Mouse (Mus musculus) adrenal gland, adult (tissue): ENCODE data around the gene Itsn1.

Experiments used
- DNase-seq, 2 experiments: peaks; one replicate each; pipeline ENCODE4 v3.0.0; 2022 to 2023; ENCODE audit warnings: low spot score in 1 of 2; ENCODE audit not compliant: inconsistent age in 2 of 2

Gene Itsn1

DNA sequence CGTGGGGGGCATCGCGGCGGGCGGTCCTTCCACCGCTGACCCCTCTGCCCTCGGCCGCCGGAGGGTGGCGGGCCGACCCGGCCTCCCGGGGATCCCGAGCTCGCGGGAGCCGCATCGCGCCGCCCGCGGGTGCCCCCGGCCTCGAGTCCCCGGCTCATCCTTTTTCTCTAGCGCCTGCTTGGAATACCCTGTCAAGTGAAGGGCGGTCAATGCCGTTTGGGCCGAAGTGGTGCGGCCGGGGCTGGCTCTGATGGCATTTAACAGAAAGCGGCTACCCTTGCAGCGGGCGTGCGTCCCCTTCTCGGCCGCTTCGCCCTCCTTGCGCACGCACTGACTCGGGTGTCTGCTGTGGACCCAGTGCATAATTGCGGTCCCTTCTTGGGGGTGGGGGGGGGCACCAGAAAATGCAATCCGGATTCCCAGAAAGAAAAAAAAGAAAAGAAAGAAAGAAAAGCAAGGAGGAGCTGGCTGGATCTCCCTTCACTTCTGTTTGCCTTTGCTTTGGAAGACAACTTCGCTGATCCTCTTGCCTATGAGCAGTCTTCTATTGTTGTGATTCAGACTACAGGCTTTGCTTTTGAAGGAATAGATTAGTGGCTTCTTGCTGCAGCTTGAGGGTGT, 850 bp downstream of the Itsn1 start:
- peak; percentile 57 to 84 for DNase-seq

DNA sequence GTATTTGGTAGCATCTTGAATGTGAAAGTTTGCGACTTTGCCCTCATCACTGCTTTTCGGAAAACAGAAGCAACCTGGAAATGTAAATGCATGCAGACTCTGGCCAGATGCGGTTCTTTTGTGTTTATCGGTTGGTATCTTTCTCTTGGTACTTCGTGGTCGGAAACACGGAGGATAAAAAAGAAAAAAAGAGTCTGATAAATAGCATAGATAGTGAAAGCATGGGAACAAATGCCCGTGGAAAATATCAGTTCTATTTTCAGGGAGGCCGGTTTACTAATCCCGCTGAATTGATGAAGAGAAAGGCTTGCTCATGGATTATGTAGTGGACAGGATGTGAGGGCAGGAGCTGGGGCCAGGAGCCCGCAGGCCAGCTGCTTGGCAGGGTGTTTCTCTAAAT, 1.4 kb downstream of the Itsn1 start:
- DNase-seq: peak in 1 of 2 experiments; percentile 71

DNA sequence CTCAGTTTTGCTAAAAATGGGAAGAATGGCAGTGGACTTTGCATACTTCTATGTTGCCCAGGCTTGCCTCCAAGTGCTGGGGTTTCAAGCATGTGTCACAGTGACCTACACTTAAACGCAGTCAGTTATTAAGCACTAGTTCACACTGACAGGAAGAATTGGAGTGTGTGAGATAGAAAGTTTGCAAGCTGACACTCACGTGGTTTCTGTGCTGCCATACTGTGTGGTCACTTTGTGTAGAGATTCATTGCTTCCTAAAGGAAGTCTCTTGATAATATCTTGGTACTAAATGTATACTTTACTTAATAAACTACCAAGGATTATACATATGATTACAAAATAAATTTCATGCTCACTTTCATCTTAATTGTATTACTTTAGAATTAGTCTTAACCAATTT, 3.7 kb downstream of the Itsn1 start:
- no peak for DNase-seq

DNA sequence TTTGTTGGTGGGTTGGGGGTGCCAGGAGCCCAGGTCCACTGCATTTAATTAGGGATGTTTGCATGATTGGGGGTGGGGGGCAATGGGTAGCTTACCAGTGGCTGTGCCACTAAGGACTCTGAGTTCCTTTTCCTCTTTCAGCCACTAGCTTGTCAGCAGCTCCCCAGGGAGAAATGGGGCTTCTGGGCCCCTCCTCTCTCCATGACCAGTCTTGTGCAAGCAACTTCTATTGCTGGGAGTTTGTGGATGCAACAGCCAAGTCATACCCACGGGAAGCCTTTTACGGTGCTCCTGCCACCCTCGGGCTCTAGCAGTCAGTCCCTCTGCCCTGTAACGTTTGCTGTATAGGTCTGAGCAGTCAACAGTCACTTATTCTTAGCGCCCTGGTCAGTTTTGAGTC, 5.7 kb downstream of the Itsn1 start:
- DNase-seq: peak in 1 of 2 experiments; percentile 49

DNA sequence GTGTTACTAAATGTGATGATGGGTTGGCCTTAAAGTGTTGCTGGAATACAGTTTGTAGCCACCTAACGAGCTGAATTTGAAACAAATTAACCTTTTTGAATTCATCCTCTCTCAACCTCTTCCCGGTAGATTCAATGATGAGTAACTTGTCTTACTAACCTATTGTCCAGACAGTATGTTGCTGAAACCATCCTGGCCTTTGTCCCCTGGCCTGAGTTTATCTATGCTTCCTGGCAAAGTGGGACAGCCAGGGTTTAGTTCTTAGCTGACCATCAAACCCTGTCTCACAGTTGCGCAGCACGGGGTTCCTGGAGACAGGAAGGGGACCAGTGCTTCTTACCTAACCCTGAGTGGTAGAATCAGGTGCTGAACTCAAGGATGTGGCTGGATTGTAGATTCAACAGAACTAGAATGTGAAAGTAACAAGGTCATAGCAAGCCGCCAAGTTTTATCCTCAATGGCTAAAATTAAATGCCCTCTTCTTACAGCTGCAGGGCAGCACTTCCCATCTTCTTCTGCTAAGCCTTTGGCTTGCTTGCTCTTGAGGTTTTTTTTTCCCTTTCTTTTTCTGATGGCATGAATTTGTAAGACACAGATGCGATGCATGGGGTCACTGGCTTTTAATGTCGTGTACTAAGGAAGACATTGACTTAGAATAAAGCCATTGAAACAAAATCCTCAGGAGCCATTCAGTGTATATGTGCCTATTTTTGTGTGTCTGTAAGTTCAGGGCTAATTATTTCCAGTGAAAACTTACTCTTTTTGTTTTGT, 7.2 kb downstream of the Itsn1 start:
- no peak for DNase-seq

DNA sequence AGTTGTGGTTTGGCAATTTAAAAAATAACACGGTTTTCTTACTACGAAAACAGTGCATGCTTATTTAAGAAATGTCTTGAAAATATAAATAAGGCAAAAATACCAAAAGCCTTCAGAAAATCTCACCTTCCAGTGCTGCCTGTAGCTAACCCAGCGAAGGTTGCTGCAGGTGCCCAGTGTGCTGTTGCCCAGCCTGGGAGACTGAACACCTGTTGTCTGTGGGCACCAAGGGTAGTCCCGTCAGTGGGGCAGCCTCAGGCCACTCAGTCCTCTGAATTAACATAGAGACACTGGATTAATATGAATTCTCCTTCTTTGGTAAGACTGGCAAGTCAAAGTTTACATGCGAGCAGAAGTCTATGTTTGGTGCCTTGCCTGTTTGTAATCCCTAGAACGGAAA, 9.4 kb downstream of the Itsn1 start:
- DNase-seq: no peak

DNA sequence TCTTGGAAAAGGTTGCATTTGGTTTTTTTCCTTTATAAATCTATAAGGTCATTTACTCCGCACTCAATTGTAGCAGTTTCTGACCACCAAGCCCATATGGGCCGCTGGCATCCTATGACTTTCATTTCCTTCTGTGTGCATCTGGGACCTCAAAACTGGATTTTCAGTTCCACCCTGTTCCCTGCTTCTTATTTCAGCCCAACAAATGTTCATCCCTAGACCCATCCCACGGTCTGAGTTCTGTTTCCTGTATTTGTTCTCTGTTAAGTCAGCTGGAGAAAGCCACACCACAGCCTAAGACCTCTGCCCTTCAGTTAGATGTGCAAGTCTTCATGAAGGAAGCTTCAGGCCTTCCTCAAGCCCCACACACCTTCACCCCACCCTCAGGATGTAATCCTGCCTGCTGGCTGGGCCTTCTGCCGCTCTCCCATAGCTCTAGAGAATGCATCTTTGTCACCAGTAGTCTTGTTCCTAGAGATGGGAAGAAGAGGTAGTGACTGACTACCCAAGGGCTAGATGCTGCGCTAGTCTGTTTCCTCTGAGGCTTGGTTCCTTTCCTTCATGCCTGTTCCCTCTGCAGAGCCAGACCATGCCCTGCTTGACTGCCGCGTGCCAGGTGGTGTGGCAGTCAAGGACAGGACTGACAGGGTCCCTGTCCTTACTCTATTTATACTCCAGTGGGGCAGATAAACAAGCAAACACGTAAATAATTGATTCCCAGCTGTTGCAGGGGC, 11.3 kb downstream of the Itsn1 start:
- peak in 1 of 2 experiments; percentile 60 for DNase-seq

DNA sequence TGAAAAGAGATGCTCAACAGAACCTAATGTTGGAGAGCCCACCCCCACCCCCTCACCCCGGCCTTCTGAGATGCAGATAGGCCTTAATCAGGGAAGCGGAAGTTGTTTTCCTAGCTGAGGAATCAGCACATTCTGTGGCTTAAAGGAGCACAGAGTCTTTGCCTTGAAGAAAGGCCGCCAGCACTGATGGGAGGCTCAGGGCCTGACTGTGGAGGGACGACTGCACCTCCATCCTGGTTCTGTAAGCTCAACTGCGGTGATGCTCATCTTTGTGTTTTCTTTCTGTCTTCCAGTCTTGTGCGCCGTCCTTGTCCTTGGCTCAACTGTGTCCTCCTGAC, 11.8 kb downstream of the Itsn1 start:
- peak in 1 of 2 experiments; percentile 46 for DNase-seq

DNA sequence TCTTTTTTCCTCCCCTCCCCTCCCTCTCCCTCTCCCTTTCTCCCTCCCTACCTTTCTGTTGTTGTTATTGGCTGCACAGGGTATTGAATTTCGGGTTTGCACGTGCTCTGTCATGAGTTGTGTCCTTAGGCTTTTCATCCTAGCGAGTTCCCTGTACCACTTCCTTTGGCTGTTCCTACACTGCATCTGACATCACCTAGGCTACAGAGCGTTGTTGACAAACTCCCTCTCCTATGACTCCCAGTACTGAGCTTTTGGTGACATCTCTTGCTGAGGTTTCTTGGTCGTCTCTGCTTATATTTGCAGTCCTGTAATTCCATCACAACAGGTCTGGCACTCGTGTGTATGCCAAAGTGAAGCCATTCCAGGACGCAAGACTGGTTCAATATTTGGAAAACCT, 14.0 kb downstream of the Itsn1 start:
- no peak for DNase-seq

DNA sequence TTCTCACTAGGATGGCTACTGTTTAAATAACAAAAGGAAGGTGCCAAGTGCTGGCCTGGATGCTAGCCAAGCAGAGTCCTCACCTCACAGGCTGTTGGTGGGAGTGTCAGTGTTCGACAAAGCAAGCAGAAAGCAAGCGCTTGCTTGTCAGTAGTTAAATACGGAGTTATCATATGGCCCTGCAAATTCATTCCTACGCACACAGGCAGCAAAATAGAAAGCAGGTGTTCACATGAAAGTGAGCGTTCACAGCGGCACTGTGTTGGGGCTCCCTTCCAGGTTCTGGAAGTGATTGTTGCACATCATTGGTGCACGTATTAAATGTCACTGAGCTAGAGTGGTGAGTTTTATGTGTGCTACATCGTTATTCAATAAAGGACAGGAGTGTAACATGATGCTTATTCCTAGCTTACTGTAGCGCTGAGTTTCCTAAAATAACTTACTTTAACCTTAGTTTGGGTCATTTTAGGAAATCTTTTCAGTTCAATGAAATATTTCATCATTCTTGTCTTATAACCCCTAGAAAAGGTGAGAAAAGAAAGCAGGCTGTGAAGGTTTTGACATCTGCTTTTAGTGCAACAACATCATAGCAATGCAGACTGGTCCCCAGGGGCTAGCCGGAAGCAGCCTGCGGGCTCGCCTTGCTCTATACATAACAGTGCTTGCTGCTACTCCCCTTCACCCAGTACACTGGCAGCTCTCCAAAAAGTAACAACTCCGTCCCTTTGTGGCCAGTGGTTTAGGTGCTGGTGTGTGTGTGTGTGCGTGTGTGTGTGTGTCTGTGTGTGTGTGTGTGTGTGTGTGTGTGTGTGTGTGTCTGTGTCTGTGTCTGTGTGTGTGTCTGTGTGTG, 17.2 kb downstream of the Itsn1 start:
- peak in 1 of 2 experiments; percentile 42 for DNase-seq

DNA sequence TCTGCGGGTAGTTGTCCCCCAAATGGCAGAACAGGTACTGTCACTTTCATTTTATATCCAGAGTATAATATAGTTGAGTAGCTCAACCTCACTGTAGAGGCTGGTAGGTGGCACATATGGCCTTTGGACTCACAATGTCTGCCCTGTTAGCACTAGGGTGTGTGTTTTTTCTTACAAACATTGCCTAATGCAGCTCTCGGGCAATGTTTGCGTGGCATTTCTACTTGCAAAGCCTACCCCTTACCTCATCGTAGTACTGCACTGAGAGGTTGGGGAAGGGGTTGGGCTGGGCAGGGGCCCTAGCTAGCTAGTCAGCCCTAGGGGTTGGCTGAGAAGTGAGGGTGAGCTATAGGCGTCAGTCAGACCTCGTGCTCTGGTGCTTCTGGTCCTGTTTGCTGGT, 18.5 kb downstream of the Itsn1 start:
- DNase-seq: no peak

DNA sequence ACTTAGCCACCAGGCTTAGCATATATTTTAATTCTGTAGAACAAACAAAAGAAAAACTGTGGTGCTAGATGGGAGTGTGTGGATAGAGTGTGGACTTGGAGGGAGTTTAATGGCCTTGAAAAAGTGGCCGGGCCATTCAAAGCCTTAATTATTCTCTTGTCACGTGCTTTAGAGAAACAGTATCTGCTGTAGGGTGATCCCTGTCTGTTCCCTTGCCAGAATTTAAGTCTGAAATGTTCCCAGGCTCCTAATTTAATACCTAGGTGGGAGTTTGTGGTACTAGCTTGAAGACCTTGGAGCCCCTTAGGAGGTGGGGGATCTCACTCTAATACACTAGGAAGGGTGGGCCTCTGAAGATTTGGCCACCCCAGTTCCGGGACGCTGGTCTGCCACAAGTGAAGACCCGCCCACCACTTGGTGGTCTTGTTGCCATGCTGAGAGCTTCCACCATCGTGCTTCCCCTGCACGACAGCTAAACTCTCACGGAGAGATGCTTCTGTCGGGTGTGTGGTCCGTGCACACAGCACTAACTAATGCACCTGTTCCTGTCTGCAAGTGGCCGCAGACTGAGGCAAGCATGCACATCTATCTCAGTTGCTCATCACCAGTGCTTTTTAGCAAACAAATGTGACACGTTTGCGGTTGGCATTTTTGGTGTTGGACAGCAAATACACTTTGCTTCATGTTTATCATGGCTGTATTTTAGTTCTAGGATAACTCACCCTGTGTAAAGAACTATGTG, 22.7 kb downstream of the Itsn1 start:
- no peak for DNase-seq

DNA sequence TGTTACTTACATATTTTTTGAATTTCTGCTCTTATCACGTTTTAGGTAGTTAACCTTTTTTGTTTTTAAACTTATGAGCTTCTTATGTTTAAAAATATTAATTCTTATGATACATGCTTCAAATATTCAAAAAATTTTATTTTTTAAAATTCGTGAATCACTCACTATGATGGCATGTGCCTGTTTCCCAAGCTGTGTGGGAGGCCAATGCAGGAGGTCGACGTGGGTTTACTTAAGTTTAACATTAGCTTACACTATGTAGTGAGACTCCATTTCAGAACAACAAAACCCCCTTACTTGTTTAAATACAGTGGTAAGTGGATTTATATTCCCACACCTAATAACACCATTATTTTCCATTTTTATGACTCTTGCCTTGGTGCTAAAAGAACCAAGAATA, 24.5 kb downstream of the Itsn1 start:
- no peak for DNase-seq

DNA sequence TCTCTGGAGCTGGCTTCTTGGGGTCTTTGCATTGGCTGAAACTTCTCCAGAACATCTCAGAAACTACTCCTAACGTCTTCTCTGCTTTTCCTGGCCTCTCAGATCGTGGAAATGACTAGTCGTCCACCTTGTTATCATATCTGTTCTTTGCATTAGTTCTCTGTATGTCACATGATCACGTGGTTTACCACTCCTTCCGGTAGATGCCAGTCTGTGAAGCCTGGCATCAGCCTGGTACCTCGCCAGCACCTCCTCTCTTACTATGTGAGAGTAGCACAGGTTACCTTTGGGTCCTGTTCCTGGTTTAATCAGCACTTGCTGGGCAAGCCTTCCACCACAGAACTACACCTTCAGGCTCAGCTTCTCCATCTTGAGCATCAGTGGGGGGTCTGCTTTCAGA, 25.9 kb downstream of the Itsn1 start:
- no peak for DNase-seq

DNA sequence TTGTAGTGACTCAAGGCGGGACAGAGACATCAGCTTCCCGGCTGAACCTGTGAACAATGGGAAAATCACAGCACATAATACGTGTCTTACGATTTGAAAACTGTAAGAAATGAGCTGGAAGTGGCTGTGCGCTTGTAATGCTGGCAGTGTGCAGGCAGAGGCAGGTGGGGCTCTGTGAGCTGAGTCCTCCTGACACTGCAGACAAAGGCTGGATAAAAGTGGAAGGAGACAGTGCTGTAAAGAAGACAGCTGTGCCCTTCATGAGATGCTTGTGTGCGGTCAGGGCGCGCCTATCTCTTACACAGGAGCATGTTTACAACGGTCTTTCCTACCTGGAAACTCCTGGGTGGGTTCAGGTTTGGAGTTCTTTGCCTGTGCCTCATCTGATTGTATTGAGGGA, 32.1 kb downstream of the Itsn1 start:
- no peak for DNase-seq

DNA sequence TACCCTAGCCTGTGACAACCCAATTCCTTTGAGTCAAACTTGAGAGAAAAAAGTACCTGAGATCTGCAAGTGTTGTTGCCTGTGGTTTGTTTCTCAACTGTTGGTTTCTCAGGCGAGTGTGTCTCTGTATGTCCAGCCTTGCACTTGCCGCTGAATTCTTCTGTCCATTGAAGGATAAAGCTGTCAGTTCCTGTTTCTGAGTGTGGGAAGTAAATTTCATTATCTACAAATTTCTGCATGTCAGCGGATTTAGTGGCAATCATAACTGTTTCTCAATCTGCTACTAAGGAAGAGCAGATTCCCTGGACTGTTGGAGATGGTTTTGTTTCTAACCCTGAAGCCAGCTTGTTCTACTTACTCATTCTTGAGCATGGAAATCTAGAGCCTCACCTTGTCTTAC, 32.7 kb downstream of the Itsn1 start:
- no peak for DNase-seq

DNA sequence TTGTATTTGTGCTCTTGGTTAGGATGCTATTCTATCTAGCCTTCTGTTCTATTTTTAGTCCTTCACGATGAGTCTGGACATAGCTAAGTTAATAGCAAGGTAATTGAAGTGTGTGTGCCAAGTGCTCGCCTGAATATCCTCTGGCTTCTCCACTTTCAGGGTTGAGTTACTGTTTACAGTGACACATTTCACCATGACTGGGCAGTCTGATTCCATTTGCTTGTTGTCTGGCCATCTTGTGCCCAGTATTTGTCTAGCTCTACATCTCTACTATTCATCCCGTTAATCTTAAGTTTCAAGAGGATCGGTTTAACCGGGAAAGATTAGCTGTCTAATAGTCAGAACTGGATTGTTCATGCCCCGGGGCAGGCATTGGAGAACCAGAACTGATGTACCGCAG, 33.4 kb downstream of the Itsn1 start:
- DNase-seq: peak in 1 of 2 experiments; percentile 55

DNA sequence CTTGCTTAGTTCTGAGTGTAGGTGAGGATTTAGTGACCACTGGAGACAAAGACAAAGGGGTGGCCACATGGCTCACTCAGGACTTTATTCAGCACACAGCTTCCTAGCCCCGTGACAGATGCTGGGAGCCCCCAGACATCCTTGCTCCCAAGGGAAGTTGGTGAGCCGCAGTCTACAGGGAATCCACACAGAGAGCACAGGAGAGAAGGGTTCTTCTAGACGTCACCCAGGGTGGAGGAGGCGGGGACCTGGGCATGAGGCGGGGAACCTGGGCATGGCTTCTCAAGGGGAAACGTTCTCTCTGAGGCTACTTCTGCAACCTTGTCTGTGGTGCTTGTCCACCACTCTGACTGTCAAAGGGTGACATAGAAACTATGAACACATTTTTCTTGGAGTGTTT, 34.9 kb downstream of the Itsn1 start:
- DNase-seq: peak in 1 of 2 experiments; percentile 56

DNA sequence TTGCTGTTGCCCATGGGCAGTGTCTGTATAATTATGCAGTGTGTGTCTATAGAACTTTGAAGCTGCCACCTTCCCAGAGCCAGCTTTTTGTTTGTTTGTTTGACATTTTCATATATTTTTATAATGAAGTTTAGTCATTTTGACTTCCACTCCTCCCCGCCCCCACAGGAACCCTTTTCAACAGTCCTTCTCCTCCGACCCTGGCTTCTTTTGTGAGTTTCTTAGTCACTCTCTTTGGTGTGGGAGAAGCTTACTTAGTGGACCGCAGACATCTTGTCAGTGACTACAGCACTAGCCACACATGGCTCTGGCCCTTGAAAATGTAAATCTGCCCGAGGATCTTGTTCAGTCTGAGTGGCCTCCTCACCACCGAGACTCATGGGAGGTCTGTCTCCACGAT, 35.3 kb downstream of the Itsn1 start:
- peak in 1 of 2 experiments; percentile 66 for DNase-seq

DNA sequence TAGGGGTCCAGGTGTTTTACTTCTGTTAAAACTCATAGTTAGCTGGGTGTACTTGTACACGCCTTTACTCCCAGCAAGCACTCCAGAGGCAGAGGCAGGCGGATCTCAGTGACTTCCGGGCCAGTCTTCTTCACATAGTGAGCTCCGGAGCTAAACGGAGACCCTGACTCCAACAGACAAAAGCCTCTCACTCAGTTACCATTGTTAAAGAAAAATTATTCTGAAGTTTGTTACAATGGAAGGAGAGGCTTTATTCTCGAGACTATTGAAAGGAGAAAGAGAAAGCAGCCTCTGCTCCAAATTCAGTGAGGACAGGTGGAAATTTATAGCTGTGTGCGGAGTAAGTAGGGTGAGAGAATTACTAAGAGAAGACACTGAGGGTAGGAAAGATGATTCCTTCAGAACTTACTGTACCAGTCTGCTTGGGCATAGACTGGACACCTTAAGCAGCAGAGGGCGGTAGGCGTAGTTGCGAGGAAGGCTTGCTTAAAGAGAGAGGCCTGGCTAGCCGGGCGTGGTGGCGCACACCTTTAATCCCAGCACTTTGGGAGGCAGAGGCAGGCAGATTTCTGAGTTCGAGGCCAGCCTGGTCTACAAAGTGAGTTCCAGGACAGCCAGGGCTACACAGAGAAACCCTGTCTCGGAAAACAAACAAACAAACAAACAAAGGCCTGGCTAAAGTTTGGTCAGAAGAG, 36.2 kb downstream of the Itsn1 start:
- DNase-seq: no peak
